In the genomic region with DNA sequence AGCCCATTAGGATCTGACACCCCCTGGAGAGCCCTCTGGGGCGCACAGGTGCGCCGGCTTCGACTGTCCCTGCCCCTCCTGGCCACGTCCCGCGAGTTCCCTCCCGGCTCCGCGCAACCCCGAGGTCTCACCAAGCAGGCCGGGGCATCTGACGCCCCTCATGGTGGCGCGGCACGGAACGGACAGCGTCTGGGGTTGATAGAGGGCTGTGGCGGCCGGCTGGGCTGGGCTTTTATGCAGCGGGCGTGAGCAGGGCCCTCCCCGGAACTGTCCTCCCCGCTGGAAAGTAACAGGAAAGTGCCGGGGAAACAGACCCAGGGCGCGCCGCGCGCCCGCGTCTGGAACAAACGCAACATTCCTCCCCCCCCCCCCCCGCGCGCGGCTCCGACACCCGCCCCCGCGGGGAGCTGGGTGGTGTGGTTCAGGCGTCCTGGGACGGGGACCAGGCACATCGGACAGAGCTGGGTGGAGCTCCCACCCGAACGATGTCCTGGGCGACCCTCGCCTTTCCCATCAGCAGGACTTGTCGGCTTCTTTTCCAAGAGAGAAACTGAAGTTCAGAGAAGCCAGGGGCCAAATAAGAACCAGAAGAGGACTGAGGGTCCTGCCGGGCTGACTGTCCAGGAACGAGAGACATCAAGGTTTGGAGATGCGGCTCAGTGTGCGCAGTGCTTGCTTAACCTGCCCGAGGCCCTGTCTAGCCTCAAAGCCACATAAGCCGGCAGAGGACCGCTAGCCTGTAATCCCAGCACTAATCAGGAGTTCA, we compare ENCODE assay signal across 8 mouse cellular contexts. TPM values are rescaled to one million over a fixed set of nuclear protein-coding genes. Genes with fewer than 3 reads are reported as not detected.
A peak's percentile ranks its signal among the peaks of the same experiment; 100 is the strongest.
DNase-seq lines count a peak whose midpoint lies in the region; ATAC-seq lines count a peak whose summit lies in the region.

A gene (minus strand): TSS at position 351 of the 766 bp plus-strand sequence.

- ATAC-seq in embryonic facial prominence, embryonic 12.5 days (ENCODE audit: insufficient number of reproducible peaks, insufficient read depth, low FRiP score, low TSS enrichment), result peak; percentile 64; the same call in 1 of the 2 replicates
- peak; percentile 48 for ATAC-seq in heart, embryonic 11.5 days (replicated peaks; ENCODE audit: insufficient number of reproducible peaks, low FRiP score, low TSS enrichment)
- peak; percentile 69 for ATAC-seq in kidney, embryonic 14.5 days (ENCODE audit: low FRiP score, low TSS enrichment)

- peak within 1 kb of the TSS; percentile 80; the same call in 1 of the 2 replicates for H3K27ac ChIP-seq in embryonic facial prominence, embryonic 12.5 days
- peak within 1 kb of the TSS; percentile 10; the same call in 1 of the 2 replicates for H3K27ac ChIP-seq in heart, embryonic 11.5 days (ENCODE audit: low read depth, low read length)
- H3K27ac ChIP-seq in kidney, embryonic 14.5 days (ENCODE audit: low read depth, low read length), result peak within 1 kb of the TSS; percentile 43; the same call in 1 of the 2 replicates

- H3K9me3 ChIP-seq in embryonic facial prominence, embryonic 12.5 days, result no peaks in the 10 kb centered on the region
- no peaks in the 10 kb centered on the region for H3K9me3 ChIP-seq in heart, embryonic 11.5 days (replicated peaks; ENCODE audit: control insufficient read depth, low read length)
- H3K9me3 ChIP-seq in kidney, embryonic 14.5 days (ENCODE audit: control insufficient read depth, low read length), result no peaks in the 10 kb centered on the region

- H3K36me3 ChIP-seq in embryonic facial prominence, embryonic 12.5 days, result no peaks in the 10 kb centered on the region
- no peaks in the 10 kb centered on the region for H3K36me3 ChIP-seq in heart, embryonic 11.5 days (ENCODE audit: control insufficient read depth, insufficient read depth, low read length)
- no peaks in the 10 kb centered on the region for H3K36me3 ChIP-seq in kidney, embryonic 14.5 days (ENCODE audit: control insufficient read depth, insufficient read depth, low read length)

- DNase-seq in left cerebral cortex, adult 18-20 months (ENCODE audit: low spot score in 2 of 2), result no peak
- no peak for DNase-seq in left cerebral cortex, adult 8-10 months (ENCODE audit: low spot score in 2 of 2)
- peak; percentile 91 for DNase-seq in lung, postnatal 14 days
- peak; percentile 74 for DNase-seq in ovary, postnatal 36 days (ENCODE audit: low spot score)
- peak; percentile 67 to 75 for DNase-seq in urinary bladder, postnatal 4 days (ENCODE audit: low spot score in 2 of 2)

- H3K9ac ChIP-seq in embryonic facial prominence, embryonic 12.5 days, result peak within 1 kb of the TSS; percentile 61
- H3K9ac ChIP-seq in heart, embryonic 11.5 days (ENCODE audit: low read depth, low read length), result peak within 1 kb of the TSS; percentile 72
- H3K9ac ChIP-seq in kidney, embryonic 14.5 days (ENCODE audit: low read depth, low read length), result peak within 1 kb of the TSS; percentile 74

- 0 out of 2 replicates have a peak, but pooled peaks cover 9% of the 10 kb centered on the region for H3K27me3 ChIP-seq in embryonic facial prominence, embryonic 12.5 days
- H3K27me3 ChIP-seq in heart, embryonic 11.5 days (ENCODE audit: control insufficient read depth, insufficient read depth, low read length), result no peaks in the 10 kb centered on the region
- H3K27me3 ChIP-seq in kidney, embryonic 14.5 days (ENCODE audit: control insufficient read depth, insufficient read depth, low read length), result no peaks in the 10 kb centered on the region

- H3K4me1 ChIP-seq in embryonic facial prominence, embryonic 12.5 days, result peaks cover 33% of the 10 kb centered on the region
- peaks cover 24% of the 10 kb centered on the region for H3K4me1 ChIP-seq in heart, embryonic 11.5 days (ENCODE audit: control insufficient read depth, insufficient read depth, low read length)
- H3K4me1 ChIP-seq in kidney, embryonic 14.5 days (ENCODE audit: control insufficient read depth, insufficient read depth, low read length), result peaks cover 14% of the 10 kb centered on the region; the same call in 1 of the 2 replicates

- under 1% methylated on average over 49 of the region's 56 CpGs for WGBS in embryonic facial prominence, embryonic 12.5 days
- WGBS in heart, embryonic 11.5 days (ENCODE audit: insufficient replicate concordance), result 2% methylated on average over 50 of the region's 56 CpGs
- whole genome bisulfite sequencing in kidney, embryonic 14.5 days, result 2% methylated on average over 48 of the region's 56 CpGs

- peak within 1 kb of the TSS; percentile 77 for H3K4me2 ChIP-seq in embryonic facial prominence, embryonic 12.5 days (replicated peaks)
- H3K4me2 ChIP-seq in heart, embryonic 11.5 days, result peak within 1 kb of the TSS; percentile 89
- peak within 1 kb of the TSS; percentile 92 for H3K4me2 ChIP-seq in kidney, embryonic 14.5 days (replicated peaks; ENCODE audit: low read depth, low read length)

- H3K4me3 ChIP-seq in embryonic facial prominence, embryonic 12.5 days, result peak within 1 kb of the TSS; percentile 47
- peak within 1 kb of the TSS; percentile 57 for H3K4me3 ChIP-seq in heart, embryonic 11.5 days (ENCODE audit: low read depth, low read length)
- H3K4me3 ChIP-seq in kidney, embryonic 14.5 days (ENCODE audit: low read length), result peak within 1 kb of the TSS; percentile 60

RNA-seq across cellular contexts. Expression of the gene that starts here (rescaled TPM):
- total RNA-seq in left cerebral cortex, adult 18-20 months (2021), result 10 to 100 TPM; 11.8 TPM
- 10 to 100 TPM in 1 of 4 experiments, 1 to 10 TPM in 3; 8.3 to 12.2 (median 8.8) TPM for total RNA-seq in left cerebral cortex, adult 8-10 months (2022)
- 24.7 and 26.0 TPM in 2 replicates for polyA plus RNA-seq in embryonic facial prominence, embryonic 12.5 days (2016; fragmentation: Nextera tagmentation; extraction: Ambion mirVana)
- polyA plus RNA-seq in heart, embryonic 11.5 days (2014; fragmentation: Nextera tagmentation; extraction: Ambion mirVana), result 17.6 and 18.8 TPM in 2 replicates
- 18.6 and 30.9 TPM in 2 replicates for polyA plus RNA-seq in kidney, embryonic 14.5 days (2014; fragmentation: Nextera tagmentation; extraction: Ambion mirVana)

Comparison
In these comparisons a context has a peak if more than half of its experiments do, and no peak if none do; other contexts are left out.
1. DNase-seq: peak in lung, postnatal 14 days (single experiment), ovary, postnatal 36 days (single experiment) and urinary bladder, postnatal 4 days (2 of 2); none in left cerebral cortex, adult 18-20 months (0 of 2) and left cerebral cortex, adult 8-10 months (0 of 2).
2. H3K27ac ChIP-seq: peak in every context shown above with its lines; median percentile 80 in embryonic facial prominence, embryonic 12.5 days; 43 in kidney, embryonic 14.5 days; 10 in heart, embryonic 11.5 days.
3. Peak in every context shown above with its lines, with median percentiles within 50 percentile points of each other: ATAC-seq, H3K4me2 ChIP-seq, H3K4me3 ChIP-seq and H3K9ac ChIP-seq.